Mouse (Mus musculus) kidney, embryonic 14.5 days (tissue): Measurements from ENCODE around the gene Myd88. TPM values are rescaled to one million over a fixed set of nuclear protein-coding genes. Genes with fewer than 3 reads are reported as not detected.

Experiments
- ATAC-seq: fragments of 200-750 bp; cut with Nextera tagmentation; 2 replicates; pipeline ENCODE4 v1.8.0; 2017; ENCODE audit warnings: moderate number of reproducible peaks, mild to moderate bottlenecking, moderate TSS enrichment, moderate library complexity; ENCODE audit not compliant: low FRiP score, low TSS enrichment
- H3K27ac ChIP-seq: fragments of 300-500 bp; sonication (generic); 2 replicates; pipeline ENCODE4 v1.5.1; 2014; ENCODE audit warnings: low read depth, mild to moderate bottlenecking, low read length, moderate library complexity, mixed read lengths
- H3K27me3 ChIP-seq: fragments of 300-500 bp; sonication (generic); 2 replicates; pipeline ENCODE4 v1.6.1; 2014; ENCODE audit warnings: mild to moderate bottlenecking, low read length; ENCODE audit not compliant: control insufficient read depth, insufficient read depth
- H3K36me3 ChIP-seq: fragments of 300-500 bp; sonication (generic); 2 replicates; pipeline ENCODE4 v1.6.1; 2014; ENCODE audit warnings: low read length, mixed read lengths; ENCODE audit not compliant: control insufficient read depth, insufficient read depth
- H3K4me1 ChIP-seq: fragments of 300-500 bp; sonication (generic); 2 replicates; pipeline ENCODE4 v1.6.1; 2014; ENCODE audit warnings: low read length, mixed read lengths; ENCODE audit not compliant: control insufficient read depth, insufficient read depth
- H3K4me2 ChIP-seq: fragments of 300-500 bp; sonication (generic); replicated peaks from 2 replicates; pipeline ENCODE4 v1.6.1; 2014; ENCODE audit warnings: low read depth, mild to moderate bottlenecking, low read length
- H3K4me3 ChIP-seq: fragments of 300-500 bp; sonication (generic); 2 replicates; pipeline ENCODE4 v1.5.1; 2014; ENCODE audit warnings: mild to moderate bottlenecking, low read length
- H3K9ac ChIP-seq: fragments of 300-500 bp; sonication (generic); 2 replicates; pipeline ENCODE4 v1.6.1; 2014; ENCODE audit warnings: low read depth, mild to moderate bottlenecking, low read length, moderate library complexity
- H3K9me3 ChIP-seq: fragments of 300-500 bp; sonication (generic); 2 replicates; pipeline ENCODE4 v1.6.1; 2016; ENCODE audit warnings: low read length; ENCODE audit not compliant: control insufficient read depth
- WGBS: fragments of 180-500 bp; shearing (Covaris S2); extraction: QIAGEN DNeasy Blood & Tissue Kit; methylation state at CpG from one replicate; pipeline ENCODE4 v1.1.7; 2014; 5-methylcytosine and 5-hydroxymethylcytosine counted together
- polyA plus RNA-seq: library from polyadenylated mRNA; unstranded; fragments of >200 nt; fragmentation: Nextera tagmentation; extraction: Ambion mirVana; gene quantifications from 2 replicates; pipeline ENCODE4 v1.2.1, GENCODE M21; 2014

Myd88 gene
- polyA plus RNA-seq, 1 experiment from 2014 or later: 21.3 TPM

- no peaks in the 10 kb centered on the region for H3K9me3 ChIP-seq
- peak overlapping the region; percentile 86 for H3K9ac ChIP-seq
- peak overlapping the region; percentile 93 for H3K27ac ChIP-seq
- peak overlapping the region; percentile 91 for H3K4me3 ChIP-seq
- peak overlapping the region; percentile 95 for H3K4me2 ChIP-seq
- under 1% methylated on average over 59 of the region's 59 CpGs for WGBS
- H3K36me3 ChIP-seq: no peaks in the 10 kb centered on the region
- peak; percentile 55 for ATAC-seq
- H3K4me1 ChIP-seq: peaks cover 11% of the 10 kb centered on the region
- H3K27me3 ChIP-seq: no peaks in the 10 kb centered on the region
Measured at GRCm38 (mm10) chr9:119321392-119322229, 19.6 kb downstream of the Myd88 start.

GRCm38 (mm10) chr9:119320946-119321345, 20.3 kb downstream of the Myd88 start:
- ATAC-seq: no peak
- Histone ChIP-seq H3K27ac (no peak overlapping the region), H3K36me3 (no peaks in the 10 kb centered on the region), H3K4me1 (peaks cover 11% of the 10 kb centered on the region), H3K9ac (peak overlapping the region; percentile 86; the same call in 1 of the 2 replicates), H3K9me3 (no peaks in the 10 kb centered on the region), H3K27me3 (no peaks in the 10 kb centered on the region), H3K4me2 (peak overlapping the region; percentile 95), H3K4me3 (peak overlapping the region; percentile 91)
- WGBS: 13% methylated on average over 7 of the region's 7 CpGs

- no peaks in the 10 kb centered on the region for H3K9me3 ChIP-seq
- no peak for ATAC-seq
- no peak overlapping the region; the same call in 1 of the 2 replicates for H3K9ac ChIP-seq
- H3K4me1 ChIP-seq: peaks cover 11% of the 10 kb centered on the region
- H3K27me3 ChIP-seq: no peaks in the 10 kb centered on the region
- no peak overlapping the region for H3K27ac ChIP-seq
- no peak overlapping the region; the same call in 1 of the 2 replicates for H3K4me3 ChIP-seq
- H3K36me3 ChIP-seq: no peaks in the 10 kb centered on the region
- 82% methylated on average over 7 of the region's 7 CpGs for WGBS
- H3K4me2 ChIP-seq: peak overlapping the region; percentile 95; the same call in 1 of the 2 replicates
Measured at GRCm38 (mm10) chr9:119320446-119320845, 20.8 kb downstream of the Myd88 start.

GRCm38 (mm10) chr9:119318891-119319290, 22.3 kb downstream of the Myd88 start:
- Histone ChIP-seq H3K27ac (no peak overlapping the region), H3K27me3 (no peaks in the 10 kb centered on the region), H3K9ac (no peak overlapping the region), H3K4me3 (no peak overlapping the region), H3K4me1 (peaks cover 11% of the 10 kb centered on the region), H3K9me3 (no peaks in the 10 kb centered on the region), H3K36me3 (no peaks in the 10 kb centered on the region), H3K4me2 (no peak overlapping the region)
- no peak for ATAC-seq
- WGBS: 94% methylated on average over 1 of the region's 1 CpGs

GRCm38 (mm10) chr9:119313096-119313495, 28.1 kb downstream of the Myd88 start:
- no peak overlapping the region for H3K4me3 ChIP-seq
- H3K4me1 ChIP-seq: no peaks in the 10 kb centered on the region
- WGBS: 94% methylated on average over 10 of the region's 10 CpGs
- no peak overlapping the region for H3K27ac ChIP-seq
- ATAC-seq: peak; percentile 28; the same call in 1 of the 2 replicates
- no peaks in the 10 kb centered on the region for H3K9me3 ChIP-seq
- no peaks in the 10 kb centered on the region for H3K27me3 ChIP-seq
- no peak overlapping the region for H3K9ac ChIP-seq
- H3K36me3 ChIP-seq: no peaks in the 10 kb centered on the region
- no peak overlapping the region for H3K4me2 ChIP-seq

- 83% methylated on average over 1 of the region's 1 CpGs for WGBS
- no peak overlapping the region for H3K9ac ChIP-seq
- no peaks in the 10 kb centered on the region for H3K27me3 ChIP-seq
- ATAC-seq: no peak
- no peak overlapping the region for H3K4me3 ChIP-seq
- no peak overlapping the region for H3K27ac ChIP-seq
- no peak overlapping the region for H3K4me2 ChIP-seq
- H3K4me1 ChIP-seq: no peaks in the 10 kb centered on the region
- H3K9me3 ChIP-seq: no peaks in the 10 kb centered on the region
- no peaks in the 10 kb centered on the region for H3K36me3 ChIP-seq
Measured at GRCm38 (mm10) chr9:119309067-119309466, 32.1 kb downstream of the Myd88 start.

GRCm38 (mm10) chr9:119305863-119306262, 35.3 kb downstream of the Myd88 start:
- no peak for ATAC-seq
- WGBS: 89% methylated on average over 7 of the region's 7 CpGs

GRCm38 (mm10) chr9:119298563-119298962, 42.6 kb downstream of the Myd88 start:
- Histone ChIP-seq H3K27me3 (no peaks in the 10 kb centered on the region), H3K9ac (no peak overlapping the region), H3K4me3 (no peak overlapping the region), H3K4me1 (no peaks in the 10 kb centered on the region), H3K36me3 (no peaks in the 10 kb centered on the region; the same call in 1 of the 2 replicates), H3K27ac (no peak overlapping the region), H3K4me2 (no peak overlapping the region), H3K9me3 (no peaks in the 10 kb centered on the region)
- 69% methylated on average over 3 of the region's 3 CpGs for WGBS
- no peak for ATAC-seq

More at GRCm38 (mm10) chr9:119305863-119306262, 35.3 kb downstream of the Myd88 start:
- H3K4me3 ChIP-seq: no peak overlapping the region
- no peak overlapping the region for H3K4me2 ChIP-seq
- no peak overlapping the region for H3K9ac ChIP-seq
- no peaks in the 10 kb centered on the region for H3K27me3 ChIP-seq
- no peaks in the 10 kb centered on the region; the same call in 1 of the 2 replicates for H3K36me3 ChIP-seq
- H3K4me1 ChIP-seq: no peaks in the 10 kb centered on the region
- no peaks in the 10 kb centered on the region for H3K9me3 ChIP-seq
- H3K27ac ChIP-seq: no peak overlapping the region

- Histone ChIP-seq H3K9ac (no peak overlapping the region), H3K4me2 (no peak overlapping the region), H3K4me3 (no peak overlapping the region), H3K27ac (no peak overlapping the region), H3K36me3 (no peaks in the 10 kb centered on the region; the same call in 1 of the 2 replicates), H3K9me3 (no peaks in the 10 kb centered on the region), H3K4me1 (no peaks in the 10 kb centered on the region), H3K27me3 (no peaks in the 10 kb centered on the region)
- WGBS: 82% methylated on average over 6 of the region's 6 CpGs
- no peak for ATAC-seq
Measured at GRCm38 (mm10) chr9:119297696-119298095, 43.5 kb downstream of the Myd88 start.
